Comparison of ENCODE assay signal across 8 mouse cellular contexts in the genomic region with DNA sequence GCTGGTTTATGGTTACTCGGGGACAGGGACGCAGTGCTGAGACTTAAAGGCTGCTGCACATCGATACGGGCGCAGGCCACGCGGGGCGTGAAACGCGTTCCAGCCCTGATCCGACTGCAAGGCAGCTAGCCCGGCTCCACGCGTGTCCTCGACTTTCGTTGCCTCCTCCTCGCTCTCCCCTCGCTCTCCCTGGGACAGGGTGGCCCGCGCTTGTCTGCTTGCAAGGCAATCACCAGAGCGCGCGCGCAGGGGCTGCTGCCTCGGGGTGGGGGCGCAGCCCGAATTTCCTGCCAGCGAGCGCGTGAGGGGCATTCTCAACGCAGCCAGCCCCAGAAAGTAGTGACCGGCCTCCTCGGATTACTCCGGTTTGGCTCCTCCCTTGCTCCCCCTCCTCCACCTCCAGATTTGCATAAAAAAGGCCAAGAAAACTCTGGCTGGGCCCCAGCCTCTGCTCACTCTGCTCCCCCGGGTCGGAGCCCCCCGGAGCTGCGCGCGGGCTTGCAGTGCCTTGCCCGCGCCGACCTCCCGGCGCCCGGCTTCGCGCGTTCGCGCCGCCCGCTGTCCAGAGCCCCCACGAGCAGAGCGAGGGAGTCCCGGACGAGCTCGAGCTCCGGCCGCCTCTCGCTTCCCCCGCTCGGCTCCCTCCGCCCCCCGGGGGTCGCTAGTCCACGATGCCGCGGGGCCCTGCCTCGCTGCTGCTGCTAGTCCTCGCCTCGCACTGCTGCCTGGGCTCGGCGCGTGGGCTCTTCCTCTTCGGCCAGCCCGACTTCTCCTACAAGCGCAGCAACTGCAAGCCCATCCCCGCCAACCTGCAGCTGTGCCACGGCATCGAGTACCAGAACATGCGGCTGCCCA. TPM values are rescaled to one million over a fixed set of nuclear protein-coding genes. Genes with fewer than 3 reads are reported as not detected.
DNase-seq lines count a peak whose midpoint lies in the region; ATAC-seq and TF ChIP-seq lines count a peak whose summit lies in the region.

Gene Sfrp2 (plus strand): TSS at position 451 of the 855 bp plus-strand sequence.

- DNase-seq in spleen, adult 2 months (ENCODE audit: low read depth in 1 of 2, low spot score in 2 of 2) = no peak
- DNase-seq in spleen, adult 18-20 months = no peak
- peak; percentile 94 for DNase-seq in embryo, embryonic 10.5 days (ENCODE audit: low spot score)
- DNase-seq in kidney, postnatal 4 days = peak; percentile 75 to 83
- DNase-seq in testis, postnatal 10 days (ENCODE audit: low spot score) = peak; percentile 54
- no peak for DNase-seq in spleen, postnatal 4 days (ENCODE audit: low spot score in 2 of 2)

- no peak for TF ChIP-seq POLR2A in spleen, adult 2 months (IDR thresholded peaks at IDR 0.05; ENCODE audit: low read depth, low read length)

- H3K27ac ChIP-seq in spleen, adult 2 months (ENCODE audit: insufficient read depth, low read length) = no peak within 1 kb of the TSS
- H3K27ac ChIP-seq in heart, embryonic 12.5 days (ENCODE audit: poor library complexity, severe bottlenecking) = no peak within 1 kb of the TSS
- H3K27ac ChIP-seq in midbrain, embryonic 13.5 days = peak within 1 kb of the TSS; percentile 60; the same call in 1 of the 2 replicates

- peak; percentile 72 for ATAC-seq in heart, embryonic 12.5 days (ENCODE audit: insufficient number of reproducible peaks, low FRiP score)
- ATAC-seq in midbrain, embryonic 13.5 days = peak; percentile 79

- H3K9me3 ChIP-seq in heart, embryonic 12.5 days (replicated peaks) = no peaks in the 10 kb centered on the region
- H3K9me3 ChIP-seq in midbrain, embryonic 13.5 days = no peaks in the 10 kb centered on the region

- peak within 1 kb of the TSS; percentile 73 for H3K9ac ChIP-seq in heart, embryonic 12.5 days
- peak within 1 kb of the TSS; percentile 75 for H3K9ac ChIP-seq in midbrain, embryonic 13.5 days (replicated peaks)

- H3K4me2 ChIP-seq in heart, embryonic 12.5 days = peak within 1 kb of the TSS; percentile 87
- H3K4me2 ChIP-seq in midbrain, embryonic 13.5 days (replicated peaks) = peak within 1 kb of the TSS; percentile 91

- H3K4me1 ChIP-seq in spleen, adult 2 months (ENCODE audit: control insufficient read depth, insufficient read depth, insufficient read length) = peaks cover 12% of the 10 kb centered on the region
- peaks cover 9% of the 10 kb centered on the region for H3K4me1 ChIP-seq in heart, embryonic 12.5 days (replicated peaks)
- peaks cover 50% of the 10 kb centered on the region for H3K4me1 ChIP-seq in midbrain, embryonic 13.5 days (replicated peaks)

- TF ChIP-seq CTCF in spleen, adult 2 months (IDR thresholded peaks at IDR 0.05; ENCODE audit: extremely low read depth, insufficient read depth, insufficient read length, insufficient replicate concordance) = no peak

- 3% methylated on average over 82 of the region's 82 CpGs for WGBS in spleen, adult 2 months
- under 1% methylated on average over 82 of the region's 82 CpGs for WGBS in heart, embryonic 12.5 days
- WGBS in midbrain, embryonic 13.5 days = under 1% methylated on average over 82 of the region's 82 CpGs

- peak within 1 kb of the TSS; percentile 35 for H3K4me3 ChIP-seq in spleen, adult 2 months (ENCODE audit: extremely low read depth, insufficient read depth, insufficient read length)
- H3K4me3 ChIP-seq in heart, embryonic 12.5 days = peak within 1 kb of the TSS; percentile 61
- peak within 1 kb of the TSS; percentile 62 for H3K4me3 ChIP-seq in midbrain, embryonic 13.5 days (replicated peaks)

- no peaks in the 10 kb centered on the region for H3K36me3 ChIP-seq in spleen, adult 2 months (ENCODE audit: control insufficient read depth, insufficient read depth, low read length)
- no peaks in the 10 kb centered on the region for H3K36me3 ChIP-seq in heart, embryonic 12.5 days
- H3K36me3 ChIP-seq in midbrain, embryonic 13.5 days = peaks cover 4% of the 10 kb centered on the region; the same call in 1 of the 2 replicates

- H3K27me3 ChIP-seq in spleen, adult 2 months (ENCODE audit: control insufficient read depth, insufficient read depth, low read length) = peaks cover 15% of the 10 kb centered on the region
- H3K27me3 ChIP-seq in heart, embryonic 12.5 days (replicated peaks) = peaks cover 60% of the 10 kb centered on the region
- H3K27me3 ChIP-seq in midbrain, embryonic 13.5 days = 0 out of 2 replicates have a peak, but pooled peaks cover 20% of the 10 kb centered on the region

RNA-seq across cellular contexts. Expression of gene Sfrp2, which starts in this region (rescaled TPM):
- 0.77 and 1.2 TPM in 2 replicates for polyA plus RNA-seq in spleen, adult 2 months (2012; rRNA removed)
- 141 and 179 TPM in 2 replicates for polyA plus RNA-seq in heart, embryonic 12.5 days (2016; fragmentation: Nextera tagmentation; extraction: Ambion mirVana)
- 35.7 and 41.2 TPM in 2 replicates for polyA plus RNA-seq in midbrain, embryonic 13.5 days (2015; fragmentation: Nextera tagmentation; extraction: Ambion mirVana)

Comparison
In these comparisons a context has a peak if more than half of its experiments do, and no peak if none do; other contexts are left out.
1. RNA of gene Sfrp2 (polyA plus RNA-seq): 141 to 179 TPM in heart, embryonic 12.5 days and 35.7 to 41.2 TPM in midbrain, embryonic 13.5 days; 0.77 to 1.2 TPM in spleen, adult 2 months; every median in the first group is over 10 times any median in the second.
2. DNase-seq: peak in embryo, embryonic 10.5 days (single experiment), kidney, postnatal 4 days (2 of 2) and testis, postnatal 10 days (single experiment); none in spleen, adult 2 months (0 of 2), spleen, adult 18-20 months (0 of 2) and spleen, postnatal 4 days (0 of 2).
3. Peak in every context shown above with its lines, with median percentiles within 50 percentile points of each other: H3K4me3 ChIP-seq.